Mouse (Mus musculus) stomach, postnatal 0 days (tissue): ENCODE results near the gene Fibcd1. TPM values are rescaled to one million over a fixed set of nuclear protein-coding genes. Genes with fewer than 3 reads are reported as not detected.

ENCODE experiments used
- ATAC-seq: fragments of 200-750 bp; cut with Nextera tagmentation; 2 replicates; pipeline ENCODE4 v1.8.0; 2017; ENCODE audit not compliant: low FRiP score, low TSS enrichment
- DNase-seq: peaks from one replicate; pipeline ENCODE4 v3.0.0-alpha.2; 2016; ENCODE audit warnings: low spot score
- H3K27ac ChIP-seq: fragments of 300-500 bp; sonication (generic); replicated peaks from 2 replicates; pipeline ENCODE4 v1.5.1; 2014; ENCODE audit warnings: mild to moderate bottlenecking, control low read depth
- H3K27me3 ChIP-seq: fragments of 300-500 bp; sonication (generic); 2 replicates; pipeline ENCODE4 v1.6.1; 2014; ENCODE audit warnings: low read length; ENCODE audit not compliant: control insufficient read depth, insufficient read depth
- H3K36me3 ChIP-seq: fragments of 300-500 bp; sonication (generic); 2 replicates; pipeline ENCODE4 v1.6.1; 2014; ENCODE audit warnings: low read length, mixed read lengths; ENCODE audit not compliant: control insufficient read depth, insufficient read depth
- H3K4me1 ChIP-seq: fragments of 300-500 bp; sonication (generic); replicated peaks from 2 replicates; pipeline ENCODE4 v1.6.1; 2014; ENCODE audit warnings: antibody characterized with exemption; ENCODE audit not compliant: control insufficient read depth, insufficient read depth
- H3K4me2 ChIP-seq: fragments of 300-500 bp; sonication (generic); replicated peaks from 2 replicates; pipeline ENCODE4 v1.6.1; 2014; ENCODE audit warnings: low read depth, mild to moderate bottlenecking, control low read depth, moderate library complexity
- H3K4me3 ChIP-seq: fragments of 300-500 bp; sonication (generic); 2 replicates; pipeline ENCODE4 v1.5.1; 2014; ENCODE audit warnings: low read depth, low read length, control low read depth
- H3K9ac ChIP-seq: fragments of 300-500 bp; sonication (generic); 2 replicates; pipeline ENCODE4 v1.6.1; 2014; ENCODE audit warnings: mild to moderate bottlenecking, low read length, control low read depth, mixed read lengths
- H3K9me3 ChIP-seq: fragments of 300-500 bp; sonication (generic); 2 replicates; pipeline ENCODE4 v1.6.1; 2016; ENCODE audit warnings: low read length; ENCODE audit not compliant: control insufficient read depth
- CTCF ChIP-seq: IDR thresholded peaks from 2 replicates; pipeline ENCODE4 v1.5.1; 2016; ENCODE audit warnings: antibody characterized with exemption, low read depth, mild to moderate bottlenecking, moderate library complexity
- EP300 ChIP-seq: optimal IDR thresholded peaks from 2 replicates; pipeline ENCODE3; 2016; ENCODE audit warnings: antibody characterized with exemption
- WGBS: fragments of 180-500 bp; shearing (Covaris S2); extraction: QIAGEN DNeasy Blood & Tissue Kit; methylation state at CpG from one replicate; pipeline ENCODE4 v1.1.7; 2014; 5-methylcytosine and 5-hydroxymethylcytosine counted together
- polyA plus RNA-seq: library from polyadenylated mRNA; unstranded; fragments of >200 nt; fragmentation: Nextera tagmentation; extraction: Ambion mirVana; gene quantifications from 2 replicates; pipeline ENCODE4 v1.2.1, GENCODE M21; 2015

Gene Fibcd1
- polyA plus RNA-seq, 1 experiment from 2014 or later: 0.08 TPM

DNA sequence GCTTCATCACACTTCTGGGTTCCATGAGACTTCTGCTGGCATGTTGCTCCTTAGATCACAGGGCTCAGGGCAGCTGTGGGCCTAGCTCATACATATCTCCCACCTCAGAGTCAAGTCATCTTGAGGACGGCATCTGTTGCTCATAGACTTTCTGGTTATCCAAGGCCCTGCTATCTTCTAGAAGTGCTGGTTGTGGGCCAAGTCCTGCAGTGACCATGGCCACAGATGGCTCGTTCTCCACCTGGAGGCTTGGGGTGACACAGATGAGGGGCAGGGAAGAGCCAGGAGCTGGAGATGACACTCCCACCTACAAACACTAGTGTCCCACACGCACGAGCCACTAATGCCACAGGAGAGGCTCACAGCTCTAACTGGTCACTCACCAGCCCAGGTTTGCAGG is 32.2 kb downstream of the Fibcd1 start:
- DNase-seq (no peak), ATAC-seq (no peak)
- TF ChIP-seq CTCF: no peak
- no peak for TF ChIP-seq EP300
- Histone ChIP-seq H3K36me3 (no peaks in the 10 kb centered on the region), H3K4me1 (no peaks in the 10 kb centered on the region), H3K9ac (no peak overlapping the region), H3K4me3 (no peak overlapping the region), H3K27ac (no peak overlapping the region), H3K4me2 (no peak overlapping the region), H3K27me3 (no peaks in the 10 kb centered on the region), H3K9me3 (no peaks in the 10 kb centered on the region)
- 79% methylated on average over 4 of the region's 4 CpGs for WGBS

DNA sequence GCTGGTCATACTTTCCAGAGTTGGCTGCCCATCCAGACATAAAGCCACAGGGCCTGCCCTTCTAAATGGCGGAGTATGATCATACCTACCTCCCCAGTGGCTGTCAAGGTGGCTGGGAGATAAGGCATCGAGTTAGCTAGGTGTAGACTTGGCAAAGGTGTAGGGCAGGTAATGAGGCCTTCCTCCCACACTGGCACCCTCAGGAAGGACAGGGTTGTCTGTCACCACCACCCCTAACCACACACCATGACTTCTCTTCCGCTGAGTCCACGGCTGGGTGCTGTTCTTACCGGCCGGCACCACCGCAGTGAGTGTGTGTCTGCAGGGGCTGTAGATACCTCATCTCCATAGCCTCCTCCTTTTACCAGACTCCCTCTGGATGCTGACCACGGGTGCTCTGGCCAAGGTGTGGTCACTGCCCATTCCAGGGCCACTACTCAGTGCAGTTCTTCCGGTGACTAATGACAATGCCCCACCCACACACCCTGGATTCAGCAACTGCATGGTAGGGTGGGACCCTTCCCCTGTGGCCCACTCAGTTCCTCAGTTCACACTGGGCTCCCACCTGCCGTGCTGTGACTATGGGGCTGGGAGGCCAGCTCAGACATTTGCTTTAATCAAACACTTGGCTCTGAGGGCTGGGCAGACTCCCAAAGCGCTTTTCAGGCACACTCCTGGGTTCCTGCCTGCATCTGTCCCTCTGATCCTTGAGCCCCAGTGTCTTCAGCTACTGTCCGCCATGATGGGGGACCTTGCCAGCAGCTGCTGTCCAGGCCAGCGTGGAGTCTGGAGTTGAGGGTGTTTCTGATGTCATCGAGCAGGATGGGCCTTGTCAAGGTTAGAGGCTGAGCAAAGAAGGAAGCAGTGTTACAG is 34.5 kb downstream of the Fibcd1 start:
- Histone ChIP-seq H3K4me1 (no peaks in the 10 kb centered on the region), H3K27ac (no peak overlapping the region), H3K4me2 (no peak overlapping the region), H3K9ac (no peak overlapping the region), H3K36me3 (no peaks in the 10 kb centered on the region), H3K27me3 (no peaks in the 10 kb centered on the region), H3K9me3 (no peaks in the 10 kb centered on the region), H3K4me3 (no peak overlapping the region)
- no peak for DNase-seq
- WGBS: 75% methylated on average over 14 of the region's 14 CpGs
- no peak for ATAC-seq
- no peak for TF ChIP-seq CTCF
- TF ChIP-seq EP300: no peak

DNA sequence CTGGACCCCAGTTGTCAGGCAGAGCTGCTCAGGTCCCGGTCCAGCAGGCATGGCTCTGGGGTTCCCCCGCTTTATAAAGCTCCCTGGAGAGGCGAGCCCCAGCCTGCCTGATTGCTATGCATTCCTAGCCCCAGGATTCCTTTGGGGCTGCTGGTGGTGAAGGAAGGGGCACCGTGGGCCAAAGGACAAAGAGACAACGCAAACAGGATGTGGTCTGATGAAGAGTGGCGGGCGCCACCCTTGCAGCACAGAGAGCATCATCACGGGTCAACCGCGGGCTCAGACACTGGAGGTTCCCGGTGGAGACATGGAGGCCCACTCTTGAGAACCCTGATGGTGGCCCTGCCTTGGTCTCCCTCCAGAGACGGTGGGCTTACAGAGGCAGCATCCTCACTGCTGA is 35.4 kb downstream of the Fibcd1 start, which contains the start of gene Qrfp:
TSS of gene Qrfp (minus strand) at position 137 of the 400 bp plus-strand sequence.
- no peaks in the 10 kb centered on the region for H3K36me3 ChIP-seq
- no peak for TF ChIP-seq EP300
- TF ChIP-seq CTCF: no peak
- whole genome bisulfite sequencing: 47% methylated on average over 12 of the region's 12 CpGs
- H3K4me3 ChIP-seq: no peak within 1 kb of the TSS
- H3K27me3 ChIP-seq: no peaks in the 10 kb centered on the region
- no peaks in the 10 kb centered on the region for H3K9me3 ChIP-seq
- no peak for ATAC-seq
- no peak within 1 kb of the TSS for H3K27ac ChIP-seq
- no peaks in the 10 kb centered on the region for H3K4me1 ChIP-seq
- no peak within 1 kb of the TSS for H3K4me2 ChIP-seq
- DNase-seq: no peak
- H3K9ac ChIP-seq: no peak within 1 kb of the TSS

DNA sequence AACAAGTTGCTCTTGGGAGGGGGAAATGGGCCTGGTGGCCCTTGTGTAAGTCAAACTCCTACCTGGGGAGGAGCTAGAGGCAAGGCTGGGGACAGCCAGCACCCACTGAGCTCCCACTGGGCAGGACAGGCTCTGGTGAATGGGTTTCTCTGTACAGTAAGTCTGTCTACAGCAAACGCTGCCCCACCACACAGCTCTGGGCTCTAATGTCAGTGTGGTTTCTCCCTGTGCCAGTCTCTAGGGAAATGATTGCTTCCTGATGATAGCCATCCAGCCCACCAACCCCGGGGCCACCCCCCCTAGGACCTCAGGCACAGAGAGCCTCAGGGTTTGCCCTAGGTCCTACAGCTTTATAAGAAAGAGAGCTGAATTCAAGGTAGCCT is 36.5 kb downstream of the Fibcd1 start:
- Histone ChIP-seq H3K36me3 (no peaks in the 10 kb centered on the region; the same call in 1 of the 2 replicates), H3K9me3 (no peaks in the 10 kb centered on the region), H3K4me3 (no peak overlapping the region), H3K4me1 (no peaks in the 10 kb centered on the region), H3K4me2 (no peak overlapping the region), H3K27me3 (no peaks in the 10 kb centered on the region), H3K27ac (no peak overlapping the region), H3K9ac (no peak overlapping the region)
- no peak for ATAC-seq
- DNase-seq: no peak
- TF ChIP-seq EP300 (no peak), CTCF (no peak)
- 54% methylated on average over 2 of the region's 2 CpGs for WGBS

DNA sequence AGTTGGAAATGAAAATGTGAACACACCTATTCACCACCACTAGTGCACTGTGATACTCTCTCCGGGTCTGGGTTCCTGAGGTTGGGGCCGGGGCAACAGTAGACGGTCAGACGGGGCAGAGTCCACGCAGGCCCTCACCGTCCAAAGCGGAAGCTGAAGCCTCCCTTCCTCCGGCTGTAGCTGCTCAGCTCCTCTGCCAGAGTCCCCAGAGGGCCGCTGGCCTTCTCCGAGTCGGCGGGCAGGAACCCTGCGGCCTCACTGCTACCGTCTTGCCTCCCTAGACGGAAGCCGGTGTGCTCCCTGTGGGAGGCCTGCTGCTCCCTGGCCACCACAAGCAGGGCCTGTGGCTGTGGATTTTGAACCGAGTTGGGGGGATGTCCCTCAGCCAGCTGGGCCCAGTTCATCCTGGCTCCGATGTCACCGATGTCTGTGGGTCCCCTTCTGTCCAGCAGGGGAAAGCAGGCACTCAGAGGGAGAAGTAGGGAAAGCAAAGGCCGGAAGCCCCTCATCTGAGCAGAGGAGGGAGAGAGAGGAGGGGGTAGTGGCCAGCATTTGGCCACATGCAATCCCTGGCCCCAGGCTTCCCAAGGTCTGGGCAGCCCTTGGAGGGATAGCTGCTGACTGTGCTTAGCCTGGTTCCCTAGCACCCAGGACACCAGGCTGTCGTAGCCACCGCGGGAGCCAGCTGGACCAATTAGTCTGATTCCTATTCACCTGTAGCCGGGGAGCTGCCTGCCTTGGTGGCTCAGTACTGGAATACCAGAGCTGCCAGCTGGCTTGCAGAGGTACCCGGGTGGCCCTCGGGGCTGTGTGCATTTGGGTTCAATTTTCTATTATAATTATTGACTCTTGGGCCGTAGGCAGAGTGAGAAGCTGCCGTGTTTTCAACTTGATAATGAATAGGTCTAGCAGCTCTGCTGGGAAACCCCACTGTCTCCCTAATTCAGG is 37.1 kb downstream of the Fibcd1 start:
- DNase-seq: no peak
- H3K27me3 ChIP-seq: no peaks in the 10 kb centered on the region
- TF ChIP-seq EP300 (no peak), CTCF (peak; percentile 35)
- no peak overlapping the region for H3K9ac ChIP-seq
- no peak overlapping the region for H3K27ac ChIP-seq
- no peak overlapping the region for H3K4me3 ChIP-seq
- WGBS: 49% methylated on average over 28 of the region's 28 CpGs
- H3K4me1 ChIP-seq: no peaks in the 10 kb centered on the region
- no peak overlapping the region for H3K4me2 ChIP-seq
- H3K9me3 ChIP-seq: no peaks in the 10 kb centered on the region
- ATAC-seq: no peak
- peaks cover 2% of the 10 kb centered on the region for H3K36me3 ChIP-seq
